Mouse (Mus musculus) embryonic facial prominence, embryonic 11.5 days (tissue): ENCODE data around the gene Cald1. TPM values are rescaled to one million over a fixed set of nuclear protein-coding genes. Genes with fewer than 3 reads are reported as not detected.

ENCODE experiments used
- ATAC-seq: fragments of 200-750 bp; cut with Nextera tagmentation; replicated peaks from 2 replicates; pipeline ENCODE4 v1.8.0; 2017; ENCODE audit warnings: low read depth; ENCODE audit not compliant: insufficient number of reproducible peaks, low FRiP score, low TSS enrichment
- DNase-seq: peaks from one replicate; pipeline ENCODE4 v3.0.0-alpha.2; 2015; ENCODE audit warnings: low spot score
- H3K27ac ChIP-seq: fragments of 300-500 bp; sonication (generic); replicated peaks from 2 replicates; pipeline ENCODE4 v1.5.1; 2014; ENCODE audit warnings: mild to moderate bottlenecking, low read depth, low read length, control low read depth
- H3K27me3 ChIP-seq: fragments of 300-500 bp; sonication (generic); 2 replicates; pipeline ENCODE4 v1.6.1; 2014; ENCODE audit warnings: mild to moderate bottlenecking, low read length, moderate library complexity, mixed read lengths; ENCODE audit not compliant: control insufficient read depth, insufficient read depth
- H3K36me3 ChIP-seq: fragments of 300-500 bp; sonication (generic); replicated peaks from 2 replicates; pipeline ENCODE4 v1.6.1; 2014; ENCODE audit warnings: low read depth, mild to moderate bottlenecking, low read length, moderate library complexity, mixed read lengths; ENCODE audit not compliant: control insufficient read depth, insufficient read depth
- H3K4me1 ChIP-seq: fragments of 300-500 bp; sonication (generic); 2 replicates; pipeline ENCODE4 v1.6.1; 2014; ENCODE audit warnings: low read length, mixed read lengths; ENCODE audit not compliant: control insufficient read depth, insufficient read depth
- H3K4me2 ChIP-seq: fragments of 300-500 bp; sonication (generic); 2 replicates; pipeline ENCODE4 v1.6.1; 2014; ENCODE audit warnings: low read depth, mild to moderate bottlenecking, control low read depth, low read length, moderate library complexity
- H3K4me3 ChIP-seq: fragments of 300-500 bp; sonication (generic); 2 replicates; pipeline ENCODE4 v1.5.1; 2014; ENCODE audit warnings: low read depth, low read length, control low read depth
- H3K9ac ChIP-seq: fragments of 300-500 bp; sonication (generic); replicated peaks from 2 replicates; pipeline ENCODE4 v1.6.1; 2014; ENCODE audit warnings: mild to moderate bottlenecking, control low read depth, low read length
- H3K9me3 ChIP-seq: fragments of 300-500 bp; sonication (generic); replicated peaks from 2 replicates; pipeline ENCODE4 v1.6.1; 2016; ENCODE audit warnings: mild to moderate bottlenecking, low read length, inconsistent platforms, mixed read lengths; ENCODE audit not compliant: control insufficient read depth
- WGBS: fragments of 180-500 bp; shearing (Covaris S2); extraction: QIAGEN DNeasy Blood & Tissue Kit; methylation state at CpG from one replicate; pipeline ENCODE4 v1.1.7; 2014; 5-methylcytosine and 5-hydroxymethylcytosine counted together
- polyA plus RNA-seq: library from polyadenylated mRNA; unstranded; fragments of >200 nt; fragmentation: Nextera tagmentation; extraction: Ambion mirVana; gene quantifications from 2 replicates; pipeline ENCODE4 v1.2.1, GENCODE M21; 2014

Cald1 gene
- polyA plus RNA-seq, 1 experiment from 2014 or later: 283 TPM

GRCm38 (mm10) chr6:34682126-34682525, 83.8 kb downstream of the Cald1 start:
- 46% methylated on average over 8 of the region's 8 CpGs for WGBS
- no peak overlapping the region for H3K4me3 ChIP-seq
- H3K27ac ChIP-seq: no peak overlapping the region
- H3K9me3 ChIP-seq: no peaks in the 10 kb centered on the region
- no peak overlapping the region for H3K9ac ChIP-seq
- H3K4me1 ChIP-seq: peaks cover 3% of the 10 kb centered on the region; the same call in 1 of the 2 replicates
- no peak for DNase-seq
- no peaks in the 10 kb centered on the region for H3K36me3 ChIP-seq
- H3K4me2 ChIP-seq: no peak overlapping the region
- H3K27me3 ChIP-seq: no peaks in the 10 kb centered on the region
- ATAC-seq: no peak

GRCm38 (mm10) chr6:34684886-34685285, 86.6 kb downstream of the Cald1 start:
- WGBS: 16% methylated on average over 8 of the region's 8 CpGs
- peak; percentile 71 for DNase-seq

GRCm38 (mm10) chr6:34688971-34689370, 90.7 kb downstream of the Cald1 start:
- Histone ChIP-seq H3K4me2 (no peak overlapping the region), H3K9me3 (no peaks in the 10 kb centered on the region), H3K4me3 (no peak overlapping the region), H3K9ac (no peak overlapping the region), H3K36me3 (no peaks in the 10 kb centered on the region; the same call in 1 of the 2 replicates), H3K27ac (no peak overlapping the region), H3K27me3 (no peaks in the 10 kb centered on the region), H3K4me1 (peaks cover 3% of the 10 kb centered on the region; the same call in 1 of the 2 replicates)
- DNase-seq: no peak
- ATAC-seq: no peak
- 73% methylated on average over 2 of the region's 2 CpGs for WGBS

More at GRCm38 (mm10) chr6:34684886-34685285, 86.6 kb downstream of the Cald1 start:
- no peak; the same call in 1 of the 2 replicates for ATAC-seq
- Histone ChIP-seq H3K9me3 (no peaks in the 10 kb centered on the region), H3K4me3 (no peak overlapping the region), H3K27ac (peak overlapping the region; percentile 72), H3K4me1 (peaks cover 3% of the 10 kb centered on the region; the same call in 1 of the 2 replicates), H3K4me2 (no peak overlapping the region), H3K27me3 (no peaks in the 10 kb centered on the region), H3K9ac (0 out of 2 replicates have a peak overlapping the region, but pooled peaks have one; percentile 2), H3K36me3 (no peaks in the 10 kb centered on the region)

- Histone ChIP-seq H3K4me1 (no peaks in the 10 kb centered on the region), H3K4me2 (no peak overlapping the region), H3K4me3 (no peak overlapping the region), H3K27ac (no peak overlapping the region), H3K36me3 (no peaks in the 10 kb centered on the region; the same call in 1 of the 2 replicates), H3K9ac (no peak overlapping the region), H3K27me3 (no peaks in the 10 kb centered on the region), H3K9me3 (no peaks in the 10 kb centered on the region)
- ATAC-seq (no peak), DNase-seq (no peak)
- WGBS: 70% methylated on average over 7 of the region's 7 CpGs
Measured at GRCm38 (mm10) chr6:34691416-34691815, 93.1 kb downstream of the Cald1 start.

- Histone ChIP-seq H3K36me3 (no peaks in the 10 kb centered on the region; the same call in 1 of the 2 replicates), H3K27ac (no peak overlapping the region), H3K4me1 (no peaks in the 10 kb centered on the region), H3K4me2 (no peak overlapping the region), H3K9ac (no peak overlapping the region), H3K9me3 (no peaks in the 10 kb centered on the region), H3K27me3 (no peaks in the 10 kb centered on the region), H3K4me3 (no peak overlapping the region)
- no peak for DNase-seq
- 91% methylated on average over 4 of the region's 4 CpGs for WGBS
- ATAC-seq: no peak
Measured at GRCm38 (mm10) chr6:34694096-34694495, 95.8 kb downstream of the Cald1 start.

GRCm38 (mm10) chr6:34703421-34704120, 105.3 kb downstream of the Cald1 start:
- H3K4me2 ChIP-seq: no peak overlapping the region
- H3K27me3 ChIP-seq: no peaks in the 10 kb centered on the region
- no peaks in the 10 kb centered on the region for H3K36me3 ChIP-seq
- no peak overlapping the region for H3K4me3 ChIP-seq
- H3K9ac ChIP-seq: no peak overlapping the region
- DNase-seq: no peak
- H3K4me1 ChIP-seq: no peaks in the 10 kb centered on the region
- no peaks in the 10 kb centered on the region for H3K9me3 ChIP-seq
- no peak overlapping the region for H3K27ac ChIP-seq
- no peak for ATAC-seq
- WGBS: 81% methylated on average over 1 of the region's 1 CpGs

GRCm38 (mm10) chr6:34707521-34707920, 109.2 kb downstream of the Cald1 start:
- no peak overlapping the region for H3K4me2 ChIP-seq

GRCm38 (mm10) chr6:34708650-34709265, 110.5 kb downstream of the Cald1 start:
- peak overlapping the region; percentile 56 for H3K4me2 ChIP-seq
- DNase-seq: peak; percentile 64
- ATAC-seq: peak; percentile 46
- WGBS: 17% methylated on average over 13 of the region's 13 CpGs
- no peaks in the 10 kb centered on the region for H3K36me3 ChIP-seq
- H3K27ac ChIP-seq: peak overlapping the region; percentile 90
- no peaks in the 10 kb centered on the region; the same call in 1 of the 2 replicates for H3K4me1 ChIP-seq
- H3K9ac ChIP-seq: no peak overlapping the region; the same call in 1 of the 2 replicates
- H3K4me3 ChIP-seq: peak overlapping the region; percentile 47
- H3K9me3 ChIP-seq: no peaks in the 10 kb centered on the region
- H3K27me3 ChIP-seq: no peaks in the 10 kb centered on the region

More at GRCm38 (mm10) chr6:34707521-34707920, 109.2 kb downstream of the Cald1 start:
- Histone ChIP-seq H3K9me3 (no peaks in the 10 kb centered on the region), H3K36me3 (no peaks in the 10 kb centered on the region), H3K9ac (no peak overlapping the region), H3K4me3 (no peak overlapping the region), H3K4me1 (no peaks in the 10 kb centered on the region; the same call in 1 of the 2 replicates), H3K27ac (no peak overlapping the region), H3K27me3 (no peaks in the 10 kb centered on the region)
- no peak for DNase-seq
- no peak for ATAC-seq
- WGBS: 34% methylated on average over 2 of the region's 2 CpGs
